Mouse (Mus musculus): ENCODE results near the gene Bbip1. TPM values are rescaled to one million over a fixed set of nuclear protein-coding genes. Genes with fewer than 3 reads are reported as not detected.

Bbip1 gene
- polyA plus RNA-seq, 1 experiment from 2014 or later, result 47.6 TPM

- H3K27ac ChIP-seq (replicated peaks), result no peak overlapping the region
- H3K4me3 ChIP-seq, result no peak overlapping the region
- WGBS, result 70% methylated on average over 9 of the region's 9 CpGs
- H3K9ac ChIP-seq, result no peak overlapping the region
- H3K4me1 ChIP-seq, result peaks cover 29% of the 10 kb centered on the region
- no peaks in the 10 kb centered on the region for H3K27me3 ChIP-seq (replicated peaks)
- H3K4me2 ChIP-seq, result no peak overlapping the region
- H3K36me3 ChIP-seq, result no peaks in the 10 kb centered on the region
- no peaks in the 10 kb centered on the region for H3K9me3 ChIP-seq
- no peak for ATAC-seq (ENCODE audit: extremely low read depth, insufficient number of reproducible peaks, low FRiP score, low TSS enrichment)
These were observed 56.1 kb downstream of the Bbip1 start for GRCm38 (mm10) chr19:53888331-53888730.

GRCm38 (mm10) chr19:53887822-53888221, 56.6 kb downstream of the Bbip1 start:
- ATAC-seq (ENCODE audit: extremely low read depth, insufficient number of reproducible peaks, low FRiP score, low TSS enrichment), result no peak
- Histone ChIP-seq H3K27ac (replicated peaks) (no peak overlapping the region), H3K36me3 (no peaks in the 10 kb centered on the region), H3K9ac (no peak overlapping the region), H3K9me3 (no peaks in the 10 kb centered on the region), H3K4me2 (no peak overlapping the region), H3K27me3 (replicated peaks) (no peaks in the 10 kb centered on the region), H3K4me1 (peaks cover 24% of the 10 kb centered on the region), H3K4me3 (no peak overlapping the region)
- WGBS, result 67% methylated on average over 3 of the region's 3 CpGs

GRCm38 (mm10) chr19:53886576-53887370, 57.7 kb downstream of the Bbip1 start:
- 72% methylated on average over 10 of the region's 10 CpGs for WGBS
- no peak for ATAC-seq (ENCODE audit: extremely low read depth, insufficient number of reproducible peaks, low FRiP score, low TSS enrichment)

GRCm38 (mm10) chr19:53885450-53885849, 59.0 kb downstream of the Bbip1 start:
- Histone ChIP-seq H3K27ac (replicated peaks) (no peak overlapping the region), H3K4me2 (no peak overlapping the region), H3K36me3 (no peaks in the 10 kb centered on the region), H3K27me3 (replicated peaks) (no peaks in the 10 kb centered on the region), H3K9me3 (no peaks in the 10 kb centered on the region), H3K4me3 (no peak overlapping the region), H3K4me1 (no peaks in the 10 kb centered on the region), H3K9ac (no peak overlapping the region)
- ATAC-seq (ENCODE audit: extremely low read depth, insufficient number of reproducible peaks, low FRiP score, low TSS enrichment), result no peak
- 72% methylated on average over 10 of the region's 10 CpGs for WGBS

More at GRCm38 (mm10) chr19:53886576-53887370, 57.7 kb downstream of the Bbip1 start:
- Histone ChIP-seq H3K27me3 (replicated peaks) (no peaks in the 10 kb centered on the region), H3K4me2 (no peak overlapping the region), H3K9me3 (no peaks in the 10 kb centered on the region), H3K4me3 (no peak overlapping the region), H3K4me1 (peaks cover 13% of the 10 kb centered on the region), H3K36me3 (no peaks in the 10 kb centered on the region), H3K27ac (replicated peaks) (no peak overlapping the region), H3K9ac (no peak overlapping the region)

- no peaks in the 10 kb centered on the region for H3K36me3 ChIP-seq
- ATAC-seq (ENCODE audit: extremely low read depth, insufficient number of reproducible peaks, low FRiP score, low TSS enrichment), result no peak
- H3K4me1 ChIP-seq, result no peaks in the 10 kb centered on the region
- no peak overlapping the region for H3K4me2 ChIP-seq
- WGBS, result 60% methylated on average over 5 of the region's 5 CpGs
- no peak overlapping the region for H3K4me3 ChIP-seq
- no peaks in the 10 kb centered on the region for H3K27me3 ChIP-seq (replicated peaks)
- no peak overlapping the region for H3K9ac ChIP-seq
- no peak overlapping the region for H3K27ac ChIP-seq (replicated peaks)
- H3K9me3 ChIP-seq, result no peaks in the 10 kb centered on the region
These were observed 62.6 kb downstream of the Bbip1 start for GRCm38 (mm10) chr19:53881786-53882185.

GRCm38 (mm10) chr19:53880460-53880859, 64.0 kb downstream of the Bbip1 start:
- H3K27me3 ChIP-seq (replicated peaks), result no peaks in the 10 kb centered on the region
- WGBS, result 74% methylated on average over 1 of the region's 1 CpGs
- H3K36me3 ChIP-seq, result no peaks in the 10 kb centered on the region
- no peaks in the 10 kb centered on the region for H3K4me1 ChIP-seq
- H3K9me3 ChIP-seq, result no peaks in the 10 kb centered on the region
- H3K9ac ChIP-seq, result no peak overlapping the region
- no peak overlapping the region for H3K4me2 ChIP-seq
- H3K4me3 ChIP-seq, result no peak overlapping the region
- no peak overlapping the region for H3K27ac ChIP-seq (replicated peaks)
- ATAC-seq (ENCODE audit: extremely low read depth, insufficient number of reproducible peaks, low FRiP score, low TSS enrichment), result no peak

Other genes starting within 250 kb of the Bbip1 start
- gene Pdcd4, start 52.4 kb downstream of the Bbip1 start, polyA plus RNA-seq (2015; fragmentation: Nextera tagmentation; extraction: Ambion mirVana), result 34.4 and 34.6 TPM in 2 replicates
- 30.9 and 34.1 TPM in 2 replicates for gene Shoc2, start 321 bp downstream of the Bbip1 start, polyA plus RNA-seq (2015; fragmentation: Nextera tagmentation; extraction: Ambion mirVana)
- not detected in 2 replicates for gene Adra2a, start 99.5 kb upstream of the Bbip1 start, polyA plus RNA-seq (2015; fragmentation: Nextera tagmentation; extraction: Ambion mirVana)